Mouse (Mus musculus) CH12.LX (cell line): ENCODE results near the gene Tjp3. TPM values are rescaled to one million over a fixed set of nuclear protein-coding genes. Genes with fewer than 3 reads are reported as not detected.

Experiments
- DNase-seq: peaks from one replicate; pipeline ENCODE4 v3.0.0-alpha.2; 2013; ENCODE audit errors: extremely low read depth
- H3K27ac ChIP-seq: 2 replicates; pipeline ENCODE4 v1.5.1; 2012; ENCODE audit warnings: low read depth, mild to moderate bottlenecking, control low read depth, moderate library complexity; ENCODE audit not compliant: insufficient read depth
- H3K27me3 ChIP-seq: replicated peaks from 2 replicates; pipeline ENCODE3; 2012; ENCODE audit warnings: inconsistent platforms
- H3K36me3 ChIP-seq, 2 experiments: replicated peaks in 1 of 2; 2 replicates each; pipeline versions ENCODE3 to v1.6.1; 2012; ENCODE audit warnings: inconsistent platforms in 1 of 2, low read length in 1 of 2, mild to moderate bottlenecking in 1 of 2, mixed read lengths in 1 of 2, moderate library complexity in 1 of 2; ENCODE audit not compliant: control insufficient read depth in 1 of 2, insufficient read depth in 1 of 2
- H3K4me1 ChIP-seq, 2 experiments: 2 replicates each; pipeline ENCODE4 v1.6.1; 2012; ENCODE audit warnings: inconsistent platforms in 1 of 2, moderate library complexity in 1 of 2; ENCODE audit not compliant: insufficient read depth in 2 of 2, control insufficient read depth in 1 of 2
- H3K4me2 ChIP-seq: 2 replicates; pipeline ENCODE4 v1.6.1; 2012; ENCODE audit warnings: low read depth, mild to moderate bottlenecking, control low read depth; ENCODE audit not compliant: poor library complexity, insufficient read depth, severe bottlenecking
- H3K4me3 ChIP-seq, 3 experiments: fragments of 150-350 bp in 1 of 3; sonication (generic) in 1 of 3; replicated peaks in 1 of 3; 2 replicates each; pipeline versions ENCODE3 to v1.5.1; 2011 to 2012; ENCODE audit warnings: low read depth in 2 of 3, low read length in 2 of 3, mild to moderate bottlenecking in 2 of 3, moderate library complexity in 2 of 3, control low read depth in 1 of 3, improper control_type of control experiment in 1 of 3, inconsistent platforms in 1 of 3, mixed read lengths in 1 of 3; ENCODE audit not compliant: poor library complexity in 1 of 3
- H3K79me2 ChIP-seq: replicated peaks from 2 replicates; pipeline ENCODE4 v1.6.1; 2012; ENCODE audit warnings: mild to moderate bottlenecking, moderate library complexity; ENCODE audit not compliant: control insufficient read depth, poor library complexity, insufficient read depth, severe bottlenecking; ENCODE audit errors: extremely low read depth
- H3K9ac ChIP-seq: 2 replicates; pipeline ENCODE4 v1.6.1; 2012; ENCODE audit warnings: low read depth, mild to moderate bottlenecking, control low read depth, moderate library complexity; ENCODE audit not compliant: insufficient read depth
- H3K9me3 ChIP-seq: replicated peaks from 2 replicates; pipeline ENCODE3; 2012; ENCODE audit warnings: low read length, inconsistent platforms, mixed read lengths
- BHLHE40 ChIP-seq: IDR thresholded peaks from 2 replicates; pipeline ENCODE4 v1.6.1; 2011; ENCODE audit warnings: mild to moderate bottlenecking, low read depth, low read length, improper control_type of control experiment
- CHD1 ChIP-seq: IDR thresholded peaks from 2 replicates; pipeline ENCODE4 v1.6.1; 2012; ENCODE audit warnings: low read depth, low read length, improper control_type of control experiment, inconsistent platforms
- CHD2 ChIP-seq: IDR thresholded peaks from 2 replicates; pipeline ENCODE4 v1.6.1; 2011; ENCODE audit warnings: low read length, improper control_type of control experiment
- E2F4 ChIP-seq: IDR thresholded peaks from 2 replicates; pipeline ENCODE4 v1.6.1; 2011; ENCODE audit warnings: low read depth, low read length, improper control_type of control experiment; ENCODE audit not compliant: insufficient replicate concordance
- ELF1 ChIP-seq: IDR thresholded peaks from 2 replicates; pipeline ENCODE4 v1.6.1; 2014; ENCODE audit warnings: low read depth, mild to moderate bottlenecking, inconsistent platforms, low read length, improper control_type of control experiment
- ETS1 ChIP-seq: conservative IDR thresholded peaks from 2 replicates; pipeline ENCODE4 v1.6.1; 2012; ENCODE audit warnings: low read depth, mild to moderate bottlenecking, inconsistent platforms, low read length, improper control_type of control experiment, moderate library complexity
- GABPA ChIP-seq: IDR thresholded peaks from 2 replicates; pipeline ENCODE4 v1.6.1; 2012; ENCODE audit warnings: low read depth, low read length, improper control_type of control experiment, inconsistent platforms; ENCODE audit not compliant: insufficient replicate concordance
- IRF4 ChIP-seq: IDR thresholded peaks from 2 replicates; pipeline ENCODE4 v1.6.1; 2014; ENCODE audit warnings: low read depth, mild to moderate bottlenecking, inconsistent platforms, low read length, improper control_type of control experiment
- JUN ChIP-seq: IDR thresholded peaks from 2 replicates; pipeline ENCODE4 v1.6.1; 2011; ENCODE audit warnings: low read depth, mild to moderate bottlenecking, low read length, improper control_type of control experiment, moderate library complexity; ENCODE audit not compliant: insufficient read depth
- JUND ChIP-seq: conservative IDR thresholded peaks from 2 replicates; pipeline ENCODE4 v1.6.1; 2011; ENCODE audit warnings: low read depth, low read length, improper control_type of control experiment
- KAT2A ChIP-seq: IDR thresholded peaks from 2 replicates; pipeline ENCODE4 v1.6.1; 2012; ENCODE audit warnings: low read length, improper control_type of control experiment, inconsistent platforms; ENCODE audit not compliant: insufficient replicate concordance
- MAX ChIP-seq: IDR thresholded peaks from 2 replicates; pipeline ENCODE4 v1.6.1; 2011; ENCODE audit warnings: low read length, improper control_type of control experiment
- MXI1 ChIP-seq: IDR thresholded peaks from 2 replicates; pipeline ENCODE4 v1.6.1; 2011; ENCODE audit warnings: mild to moderate bottlenecking, low read depth, low read length, improper control_type of control experiment
- POLR2AphosphoS2 ChIP-seq: IDR thresholded peaks from 2 replicates; pipeline ENCODE4 v1.6.1; 2011; ENCODE audit warnings: low read depth, low read length, improper control_type of control experiment
- RAD21 ChIP-seq: IDR thresholded peaks from 2 replicates; pipeline ENCODE4 v1.6.1; 2011; ENCODE audit warnings: low read depth, mild to moderate bottlenecking, low read length, improper control_type of control experiment, moderate library complexity
- RCOR1 ChIP-seq: conservative IDR thresholded peaks from 2 replicates; pipeline ENCODE4 v1.6.1; 2012; ENCODE audit warnings: low read depth, mild to moderate bottlenecking, inconsistent platforms, low read length, improper control_type of control experiment
- SIN3A ChIP-seq: IDR thresholded peaks from 2 replicates; pipeline ENCODE4 v1.6.1; 2012; ENCODE audit warnings: low read length, improper control_type of control experiment, inconsistent platforms
- USF1 ChIP-seq: IDR thresholded peaks from 2 replicates; pipeline ENCODE4 v1.6.1; 2014; ENCODE audit warnings: low read depth, mild to moderate bottlenecking, inconsistent platforms, low read length, improper control_type of control experiment
- USF2 ChIP-seq: conservative IDR thresholded peaks from 2 replicates; pipeline ENCODE4 v1.6.1; 2011; ENCODE audit warnings: low read depth, low read length, improper control_type of control experiment
- ZKSCAN1 ChIP-seq: IDR thresholded peaks from 2 replicates; pipeline ENCODE4 v1.6.1; 2012; ENCODE audit warnings: low read depth, inconsistent platforms, low read length, improper control_type of control experiment, borderline replicate concordance
- ZMIZ1 ChIP-seq: IDR thresholded peaks from 2 replicates; pipeline ENCODE4 v1.6.1; 2012; ENCODE audit warnings: low read depth, mild to moderate bottlenecking, inconsistent platforms, low read length, improper control_type of control experiment
- dilution Hi-C: fragments of 300-500 bp; cut with MboI; formaldehyde crosslinking; loops from 2 replicates; pipeline ENCODE4 v1.14.3; 2020; ENCODE audit warnings: low sequenced_read_pairs; ENCODE audit not compliant: extremely low pct_unique_long_range_greater_than_20kb, extremely low pct_ligation_motif_present
- in situ Hi-C: fragments of 300-500 bp; cut with MboI; formaldehyde crosslinking; loops from 3 replicates; pipeline ENCODE4 v1.14.3; 2019; ENCODE audit warnings: low sequenced_read_pairs, low pct_ligation_motif_present, low pct_unique_long_range_greater_than_20kb, mixed read lengths
- polyA plus RNA-seq: library from polyadenylated mRNA; unstranded; fragments of >175 nt; gene quantifications from 2 replicates; pipeline ENCODE4 v1.2.1, GENCODE M21; 2012; ENCODE audit warnings: low read depth; ENCODE audit not compliant: insufficient read length
- total RNA-seq, 2 experiments: library from RNA; depleted of rRNA; stranded (reverse); fragments of 300-350 nt in 1 of 2; fragments of >200 nt in 1 of 2; gene quantifications; 2 replicates each; pipeline ENCODE4 v1.2.3; 2012 to 2014

The Tjp3 gene
- total and polyA plus RNA-seq, 3 experiments: 0.42 to 7.2 (median 0.76) TPM

GRCm38 (mm10) chr10:81261025-81261424, 30.4 kb downstream of the Tjp3 start (continued):
- TF ChIP-seq JUND (0 out of 2 replicates have a peak, but pooled peaks have one; percentile 40), SIN3A (0 out of 2 replicates have a peak, but pooled peaks have one; percentile 40), ZMIZ1 (peak; percentile 28; the same call in 1 of the 2 replicates), GABPA (no peak), MAX (peak; percentile 29), IRF4 (peak; percentile 48), E2F4 (no peak), RCOR1 (0 out of 2 replicates have a peak, but pooled peaks have one; percentile 23), RAD21 (no peak; the same call in 1 of the 2 replicates), USF2 (no peak), USF1 (no peak)

GRCm38 (mm10) chr10:81259225-81259884, 32.0 kb downstream of the Tjp3 start:
- H3K9me3 ChIP-seq: peaks cover 22% of the 10 kb centered on the region
- peaks cover 18 to 37% of the 10 kb centered on the region in 2 experiments for H3K36me3 ChIP-seq
- in situ Hi-C loops (no loop called here), dilution Hi-C loops (no loop called here)
- no peak overlapping the region for H3K4me2 ChIP-seq
- no peak overlapping the region for H3K27ac ChIP-seq
- peaks cover 16 to 50% of the 10 kb centered on the region in 2 experiments for H3K4me1 ChIP-seq
- no peaks in the 10 kb centered on the region for H3K79me2 ChIP-seq
- H3K4me3 ChIP-seq: no peak overlapping the region
- DNase-seq: no peak
- no peak for TF ChIP-seq ZKSCAN1
- TF ChIP-seq USF1: no peak
- TF ChIP-seq CHD1: no peak
- TF ChIP-seq IRF4: no peak
- no peak for TF ChIP-seq CHD2
- TF ChIP-seq MXI1: no peak
- no peak for TF ChIP-seq BHLHE40
- TF ChIP-seq JUND: no peak
- no peak for TF ChIP-seq ELF1
- no peak for TF ChIP-seq JUN
- TF ChIP-seq RCOR1: no peak
- no peak for TF ChIP-seq E2F4
- TF ChIP-seq MAX: no peak
- no peak for TF ChIP-seq ETS1
- TF ChIP-seq ZMIZ1: no peak
- no peak for TF ChIP-seq KAT2A
- TF ChIP-seq POLR2AphosphoS2: no peak
- no peak overlapping the region for H3K9ac ChIP-seq
- no peaks in the 10 kb centered on the region for H3K27me3 ChIP-seq
